Mouse (Mus musculus) ES-E14 (cell line): ENCODE data around the gene Ero1l.

Experiments
- CHD2 ChIP-seq: IDR thresholded peaks from 2 replicates; pipeline ENCODE4 v1.6.1; 2014; ENCODE audit warnings: mild to moderate bottlenecking, low read depth, low read length, inconsistent platforms
- ZC3H11A ChIP-seq: IDR thresholded peaks from 2 replicates; pipeline ENCODE4 v1.6.1; 2012; ENCODE audit warnings: low read depth, mild to moderate bottlenecking, inconsistent platforms, low read length, borderline replicate concordance
- ZNF384 ChIP-seq: IDR thresholded peaks from 2 replicates; pipeline ENCODE4 v1.6.1; 2012; ENCODE audit warnings: low read depth, low read length, inconsistent platforms

DNA sequence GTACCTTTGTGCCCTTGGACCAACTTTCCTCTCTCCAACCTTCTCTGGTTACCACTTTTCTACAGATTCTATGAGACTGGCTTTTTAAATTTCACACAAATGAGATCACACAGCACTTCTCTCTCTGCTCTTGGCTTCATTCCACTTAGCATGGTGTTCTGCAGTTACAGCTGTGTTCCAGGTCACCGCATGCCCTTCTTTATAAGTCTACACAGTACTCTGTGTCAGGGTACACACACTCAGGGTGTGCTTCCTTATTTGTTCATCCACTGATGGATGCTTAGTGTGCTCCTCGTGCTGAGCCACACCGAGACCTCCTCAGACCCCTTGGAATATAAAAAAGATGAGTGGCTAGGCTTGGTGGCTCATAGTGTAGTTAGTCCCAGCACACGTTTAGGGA, 1.5 kb upstream of the Ero1l start:
- TF ChIP-seq ZC3H11A (no peak), CHD2 (no peak), ZNF384 (no peak)
